Mouse (Mus musculus): ENCODE results near the gene Zfand3.

The Zfand3 gene

GRCm38 (mm10) chr17:30111556-30111955, 107.0 kb downstream of the Zfand3 start:
- DNase-seq, result no peak

GRCm38 (mm10) chr17:30112080-30112479, 107.5 kb downstream of the Zfand3 start:
- DNase-seq, result no peak

- DNase-seq, result no peak
Observed at GRCm38 (mm10) chr17:30112555-30113305, 108.2 kb downstream of the Zfand3 start.

- DNase-seq, result peak; percentile 56 to 59
Observed at GRCm38 (mm10) chr17:30114761-30115160, 110.2 kb downstream of the Zfand3 start.

DNA sequence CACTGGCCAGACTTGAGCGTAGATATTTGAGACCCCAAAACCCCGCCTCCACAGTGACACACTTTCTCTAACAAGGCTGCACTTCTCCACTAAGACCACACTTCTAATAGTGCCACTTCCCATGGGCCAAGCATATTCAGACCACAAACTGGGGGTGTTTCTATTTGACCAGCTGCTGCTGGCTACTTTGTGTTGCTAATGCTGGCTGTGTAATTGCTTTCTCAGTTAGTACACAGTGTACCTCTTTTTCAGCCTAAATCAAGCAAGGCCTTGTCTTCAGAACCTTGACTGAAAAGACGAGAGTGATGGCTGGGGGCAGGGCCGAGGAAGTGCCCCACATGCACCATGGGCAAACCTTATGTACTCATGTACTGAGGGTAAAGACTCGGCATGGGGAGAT, 111.7 kb downstream of the Zfand3 start:
- DNase-seq, result no peak

DNA sequence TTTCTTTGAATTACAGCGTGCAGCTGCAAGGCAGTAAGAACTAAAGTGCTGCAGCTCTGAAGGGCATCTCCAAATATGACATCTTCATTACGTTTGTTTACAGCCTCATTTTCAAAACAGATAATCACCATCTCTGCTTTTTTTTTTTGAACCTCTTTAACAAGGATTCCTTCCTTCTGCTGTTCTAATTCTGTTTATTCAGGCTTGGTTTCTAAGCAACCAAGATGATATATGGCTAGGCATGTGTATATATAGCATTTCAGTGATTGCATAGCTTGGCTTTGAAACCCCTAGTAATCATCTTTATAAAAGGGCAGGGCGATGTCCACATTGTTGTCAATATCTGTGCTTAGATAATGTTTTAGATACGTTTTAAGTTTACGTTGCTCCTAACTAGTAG, 113.5 kb downstream of the Zfand3 start:
- DNase-seq, result no peak

GRCm38 (mm10) chr17:30122278-30122677, 117.7 kb downstream of the Zfand3 start:
- DNase-seq, result no peak

DNA sequence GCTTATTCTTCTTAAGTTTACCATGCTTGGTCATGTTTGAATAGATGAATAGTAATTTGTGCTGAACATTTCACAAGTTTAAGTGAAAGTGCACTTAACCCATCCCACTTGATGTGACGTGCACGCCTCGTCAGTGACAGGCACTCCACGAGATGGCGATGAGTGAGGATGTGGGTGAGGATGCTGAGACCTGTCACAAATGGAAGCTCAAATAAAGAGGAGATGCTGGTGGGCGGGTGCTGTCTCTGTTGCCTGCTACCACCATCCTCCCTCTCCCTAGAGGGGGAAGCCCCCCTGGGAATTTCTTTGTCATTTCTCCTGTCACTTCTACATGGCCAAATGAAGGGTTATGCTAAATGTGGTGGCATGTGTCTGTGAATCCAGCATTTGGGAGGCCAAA, 123.9 kb downstream of the Zfand3 start:
- peak in 1 of 2 experiments; percentile 19 for DNase-seq

DNA sequence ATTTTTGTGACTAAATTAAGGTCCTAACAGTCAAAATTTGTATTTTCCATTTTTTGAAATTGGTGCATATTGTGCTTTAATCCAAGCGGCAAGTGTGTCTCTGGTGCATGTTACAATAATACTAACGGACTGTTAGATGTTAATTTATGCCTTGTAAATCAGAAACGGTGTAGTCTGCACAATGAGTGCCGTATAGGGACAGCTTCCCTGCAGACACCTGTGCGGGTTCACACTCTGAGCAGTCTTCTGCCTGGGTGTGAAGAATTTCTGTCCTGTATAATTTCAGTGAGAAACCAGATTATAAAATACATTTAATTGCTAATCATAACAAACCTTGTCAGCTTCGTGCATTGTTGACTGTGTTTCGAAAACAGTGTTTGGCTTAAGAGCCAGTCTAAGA, 124.7 kb downstream of the Zfand3 start:
- no peak for DNase-seq

- DNase-seq, result no peak
Observed at GRCm38 (mm10) chr17:30130326-30130725, 125.8 kb downstream of the Zfand3 start.

DNA sequence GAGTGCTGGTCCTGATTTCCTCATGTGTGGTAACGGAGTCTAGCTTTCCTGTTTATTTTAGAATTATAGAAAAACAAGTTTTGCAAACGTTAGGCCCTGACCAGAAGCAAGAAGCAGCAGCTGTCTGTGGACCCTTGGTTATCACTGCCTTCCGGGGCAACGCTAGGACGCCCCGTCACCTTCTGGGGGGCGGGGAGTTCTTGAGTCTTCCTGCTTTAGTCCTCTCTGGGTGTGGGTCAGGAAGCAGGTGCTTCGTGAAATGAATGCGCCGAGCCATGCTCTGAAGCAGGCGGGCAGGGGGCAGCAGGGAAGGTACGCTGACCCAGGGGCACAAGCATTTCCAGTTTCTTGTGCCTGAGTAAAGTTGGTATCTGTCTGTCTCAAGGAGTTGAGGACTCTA, 129.1 kb downstream of the Zfand3 start:
- peak; percentile 41 to 61 for DNase-seq

GRCm38 (mm10) chr17:30134955-30135735, 130.6 kb downstream of the Zfand3 start:
- DNase-seq, result no peak

DNA sequence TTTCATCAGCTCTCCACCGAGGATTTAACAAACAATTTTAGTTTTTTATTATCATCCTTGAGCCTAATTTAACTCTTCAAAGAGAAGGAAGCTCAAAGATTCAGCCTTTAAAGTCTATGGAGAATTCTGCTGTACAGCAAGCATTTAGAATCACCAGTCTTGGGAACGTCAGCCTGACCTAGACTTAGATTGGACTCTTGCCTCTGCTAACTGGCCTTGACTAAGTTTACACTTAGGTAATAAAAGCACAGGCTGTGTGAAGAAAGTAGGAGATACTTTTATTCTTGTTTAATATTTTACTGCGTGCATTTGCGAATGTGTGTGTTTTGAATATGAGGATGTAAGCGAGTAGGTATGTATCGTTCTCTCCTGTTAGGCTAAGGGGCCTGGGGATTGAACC, 131.4 kb downstream of the Zfand3 start:
- DNase-seq, result no peak

- no peak for DNase-seq
Observed at GRCm38 (mm10) chr17:30136684-30137083, 132.2 kb downstream of the Zfand3 start.

DNA sequence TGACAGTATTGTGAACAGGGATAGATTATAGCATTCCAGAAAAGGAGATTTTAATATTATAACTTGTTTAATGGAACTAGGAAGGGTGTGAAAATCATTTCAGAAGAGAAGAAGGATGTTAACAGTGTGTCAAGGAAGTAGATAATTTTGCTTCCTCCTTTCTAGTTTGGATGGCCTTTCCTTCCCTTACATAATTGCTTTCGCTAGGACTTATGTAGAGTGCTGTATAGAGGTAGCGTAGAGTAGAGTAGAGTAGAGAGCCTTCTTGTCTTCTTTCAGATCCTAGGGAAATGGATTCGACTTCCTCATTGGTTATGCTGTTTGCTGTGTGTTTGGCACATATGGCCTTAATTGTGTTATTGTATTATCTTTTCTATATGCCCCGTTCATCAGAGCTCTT, 132.6 kb downstream of the Zfand3 start:
- DNase-seq, result no peak

GRCm38 (mm10) chr17:30144114-30144513, 139.6 kb downstream of the Zfand3 start:
- no peak for DNase-seq

GRCm38 (mm10) chr17:30145596-30146149, 141.1 kb downstream of the Zfand3 start:
- DNase-seq, result no peak

DNA sequence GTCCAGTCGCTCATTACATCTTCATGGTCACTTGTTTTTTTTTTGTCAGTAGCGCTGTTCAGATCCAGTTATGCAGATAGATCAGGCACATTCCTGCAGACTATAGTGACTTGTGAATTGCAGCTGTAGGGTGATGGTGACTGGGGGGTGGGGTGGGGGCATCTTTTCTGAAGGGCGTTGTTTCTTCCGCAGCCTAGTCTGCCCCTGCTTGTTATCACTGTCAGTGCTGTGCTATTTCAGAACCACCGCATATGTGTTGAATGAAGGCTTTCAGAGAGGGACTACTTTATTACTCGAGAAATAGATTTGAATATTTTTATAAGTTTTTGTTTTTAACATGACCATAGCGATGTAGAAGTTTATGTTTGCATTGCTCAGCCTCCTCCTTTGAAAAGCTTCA, 142.0 kb downstream of the Zfand3 start:
- no peak for DNase-seq

DNA sequence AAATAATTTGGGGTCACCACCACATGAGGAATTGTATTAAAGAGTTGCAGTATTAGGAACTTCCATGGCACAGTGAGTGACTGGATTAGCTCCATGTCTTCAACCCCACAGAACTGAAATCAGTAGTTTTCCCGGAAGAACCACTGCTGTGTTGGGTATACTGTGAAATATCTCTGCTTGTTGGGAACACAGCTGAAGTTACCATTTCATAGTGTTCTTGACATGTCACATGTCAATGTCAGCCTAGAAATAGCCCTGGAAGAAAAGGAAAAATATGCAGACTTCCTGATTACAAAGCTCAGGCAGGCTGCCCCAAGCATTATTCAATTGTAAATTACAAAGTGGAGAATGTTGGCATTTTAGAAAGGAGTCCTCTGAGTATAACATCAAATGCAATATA, 143.4 kb downstream of the Zfand3 start:
- no peak for DNase-seq

DNA sequence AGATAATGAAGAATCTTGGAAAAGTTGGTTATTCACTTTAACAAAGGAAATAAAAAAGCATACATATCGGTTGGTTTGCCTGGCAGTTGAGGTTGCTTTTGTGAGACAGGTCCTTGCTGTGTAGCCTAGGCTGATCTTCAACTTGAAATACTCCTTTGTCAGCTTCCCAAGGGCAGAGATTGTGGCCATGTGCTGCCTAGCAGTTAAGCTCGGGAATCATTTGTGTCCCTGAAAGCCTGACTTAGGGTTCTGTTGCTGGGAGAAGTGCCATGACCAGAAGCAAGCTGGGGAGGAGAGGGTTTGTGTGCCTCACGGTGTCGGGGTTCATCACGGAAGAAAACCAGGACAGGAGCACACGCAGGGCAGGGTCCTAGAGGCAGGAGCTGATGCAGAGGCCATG, 143.8 kb downstream of the Zfand3 start:
- DNase-seq, result no peak

GRCm38 (mm10) chr17:30149911-30150310, 145.4 kb downstream of the Zfand3 start:
- DNase-seq, result no peak

GRCm38 (mm10) chr17:30154144-30154543, 149.6 kb downstream of the Zfand3 start:
- no peak for DNase-seq

DNA sequence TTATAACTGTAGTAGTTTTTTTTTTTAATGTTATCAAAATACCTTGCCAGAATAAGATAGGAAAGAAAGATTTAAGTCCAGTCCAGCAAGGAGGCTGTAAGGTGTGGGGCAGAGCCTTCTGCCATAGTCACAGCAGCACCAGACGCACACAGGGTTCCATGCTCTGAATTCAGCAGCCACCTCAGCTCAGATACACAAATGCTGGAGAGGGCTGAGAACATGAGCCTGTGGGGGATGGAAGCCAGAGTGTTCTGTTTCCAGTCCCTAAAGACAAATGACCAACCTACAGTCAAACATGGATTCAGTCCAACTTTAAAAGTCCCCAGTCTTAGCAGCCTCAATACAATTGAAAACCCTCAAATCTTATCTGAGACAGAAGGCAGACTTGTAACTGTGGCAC, 150.3 kb downstream of the Zfand3 start:
- DNase-seq, result no peak

DNA sequence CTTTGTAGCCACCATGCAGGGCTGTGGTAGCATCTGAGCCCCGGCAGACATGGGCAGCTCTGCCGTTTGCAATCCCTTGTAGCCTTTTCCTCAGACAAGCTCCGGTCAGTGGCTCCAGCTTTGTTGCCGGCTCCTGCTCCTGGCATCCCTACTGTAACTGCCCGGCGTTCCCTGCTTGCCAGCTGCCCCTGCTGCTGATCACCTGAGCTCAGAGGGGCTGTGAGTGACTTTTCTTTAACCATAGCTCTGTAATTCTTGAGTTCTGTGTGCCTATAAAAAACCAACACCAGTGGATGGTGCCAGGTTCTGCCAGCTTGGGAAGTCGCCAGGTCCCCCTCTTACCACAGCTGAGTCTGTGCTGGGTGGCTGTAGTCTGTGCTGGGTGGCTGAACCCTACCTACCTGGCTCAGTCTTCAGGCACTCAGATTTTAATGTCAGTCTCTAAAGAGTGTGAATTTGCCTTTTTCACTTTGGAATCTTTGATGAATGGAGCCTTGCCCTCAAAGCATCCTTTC, 150.9 kb downstream of the Zfand3 start:
- no peak for DNase-seq

Measured in thymus, postnatal 36 days (tissue).